Mouse (Mus musculus) kidney, adult 11 months (tissue): ENCODE data around the gene H2-D1.
"Not testable (repeated sequence)": the region's sequence is repeated elsewhere in the genome, so short reads cannot be mapped to it uniquely, and the experiment has no call there.

ENCODE experiments used
- DNase-seq: peaks from one replicate; pipeline ENCODE4 v3.0.0; 2022

H2-D1 gene

DNA sequence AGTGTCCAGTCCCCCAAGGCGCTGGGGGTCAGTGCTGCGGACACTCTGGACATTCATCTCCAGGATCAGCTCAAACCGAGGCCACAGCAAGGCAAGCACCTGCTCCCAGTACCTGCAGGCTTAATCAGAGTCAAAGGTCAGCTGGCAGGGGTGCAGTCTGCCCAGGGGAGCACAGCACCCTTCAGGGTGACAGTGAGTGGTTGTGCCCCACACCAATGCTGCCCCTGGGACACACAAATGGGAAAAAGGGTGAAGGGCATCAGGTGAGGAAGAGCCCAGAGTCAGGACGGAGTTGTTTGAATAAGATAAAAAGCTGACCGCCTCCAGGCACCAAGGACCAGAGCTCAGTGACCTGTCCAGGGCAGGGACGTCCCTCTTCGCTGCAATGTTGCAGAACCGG lies 42.4 kb downstream of the H2-D1 start:
- not testable (repeated sequence) for DNase-seq
